Mouse (Mus musculus): ENCODE data around the gene Adgb. TPM values are rescaled to one million over a fixed set of nuclear protein-coding genes. Genes with fewer than 3 reads are reported as not detected.

The Adgb gene
- polyA plus RNA-seq, 1 experiment from 2014 or later = 0.04 TPM

DNA sequence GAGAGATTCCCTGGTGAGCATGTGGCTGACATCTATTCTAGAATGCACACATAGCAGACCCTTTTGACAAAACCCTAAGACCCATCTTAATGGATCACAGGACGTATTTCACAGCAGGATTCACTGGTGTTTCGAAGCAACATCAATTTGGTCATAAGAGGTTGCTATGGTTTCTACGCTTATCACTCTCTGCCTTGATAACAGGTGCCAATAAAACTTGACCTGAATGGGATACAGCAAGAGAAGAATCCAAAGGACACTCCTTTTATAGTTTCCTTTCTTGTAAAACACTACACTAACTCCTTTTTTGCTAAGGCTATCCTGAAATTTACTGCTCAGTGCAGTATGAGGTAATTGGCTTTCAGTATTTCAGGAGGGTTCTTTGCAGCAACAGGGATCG, 163.1 kb downstream of the Adgb start:
- no peaks in the 10 kb centered on the region for H3K27me3 ChIP-seq (ENCODE audit: insufficient read depth, low read length)
- no peaks in the 10 kb centered on the region for H3K4me1 ChIP-seq (replicated peaks; ENCODE audit: insufficient read depth, low read length)
- DNase-seq (ENCODE audit: low spot score) = no peak
- no peak for ATAC-seq (replicated peaks; ENCODE audit: low FRiP score, low read depth)
- no peaks in the 10 kb centered on the region for H3K9me3 ChIP-seq (replicated peaks; ENCODE audit: low read length)
- no peak overlapping the region for H3K4me2 ChIP-seq (ENCODE audit: low read length)
- no peak overlapping the region for H3K9ac ChIP-seq (ENCODE audit: low read depth, low read length)
- H3K4me3 ChIP-seq (replicated peaks; ENCODE audit: low read depth, low read length) = no peak overlapping the region
- WGBS = 74% methylated on average over 4 of the region's 4 CpGs
- no peak overlapping the region for H3K27ac ChIP-seq
- H3K36me3 ChIP-seq (ENCODE audit: insufficient read depth, low read length) = no peaks in the 10 kb centered on the region
- no peak for TF ChIP-seq CTCF (IDR thresholded peaks at IDR 0.05; ENCODE audit: low read depth)

DNA sequence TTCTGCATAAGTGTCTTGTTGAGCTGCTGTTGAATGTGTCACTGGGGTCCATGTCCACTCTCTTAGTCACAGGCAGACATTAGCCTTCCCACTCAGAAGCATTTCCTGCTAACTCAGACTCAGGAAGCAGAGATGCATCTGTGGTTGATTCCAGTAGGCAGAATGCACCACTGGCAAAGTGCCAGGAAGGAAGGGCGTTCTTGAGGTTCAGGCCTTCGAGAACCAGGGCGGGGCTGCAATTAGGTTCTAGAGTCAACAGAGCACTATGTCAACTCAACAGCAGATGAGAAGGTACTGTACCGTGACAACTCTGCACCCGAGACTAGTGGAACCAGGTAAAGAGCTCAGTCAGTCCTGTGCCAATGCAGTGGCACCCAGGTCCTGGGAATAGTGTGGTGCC, 164.7 kb downstream of the Adgb start:
- H3K9ac ChIP-seq (ENCODE audit: low read depth, low read length) = no peak overlapping the region
- H3K9me3 ChIP-seq (replicated peaks; ENCODE audit: low read length) = no peaks in the 10 kb centered on the region
- ATAC-seq (replicated peaks; ENCODE audit: low FRiP score, low read depth) (peak; percentile 36; the same call in 1 of the 2 replicates), DNase-seq (ENCODE audit: low spot score) (no peak)
- H3K4me1 ChIP-seq (replicated peaks; ENCODE audit: insufficient read depth, low read length) = no peaks in the 10 kb centered on the region
- no peaks in the 10 kb centered on the region for H3K27me3 ChIP-seq (ENCODE audit: insufficient read depth, low read length)
- 73% methylated on average over 5 of the region's 5 CpGs for WGBS
- H3K36me3 ChIP-seq (ENCODE audit: insufficient read depth, low read length) = no peaks in the 10 kb centered on the region
- H3K27ac ChIP-seq = no peak overlapping the region
- no peak overlapping the region for H3K4me2 ChIP-seq (ENCODE audit: low read length)
- no peak for TF ChIP-seq CTCF (IDR thresholded peaks at IDR 0.05; ENCODE audit: low read depth)
- H3K4me3 ChIP-seq (replicated peaks; ENCODE audit: low read depth, low read length) = no peak overlapping the region

DNA sequence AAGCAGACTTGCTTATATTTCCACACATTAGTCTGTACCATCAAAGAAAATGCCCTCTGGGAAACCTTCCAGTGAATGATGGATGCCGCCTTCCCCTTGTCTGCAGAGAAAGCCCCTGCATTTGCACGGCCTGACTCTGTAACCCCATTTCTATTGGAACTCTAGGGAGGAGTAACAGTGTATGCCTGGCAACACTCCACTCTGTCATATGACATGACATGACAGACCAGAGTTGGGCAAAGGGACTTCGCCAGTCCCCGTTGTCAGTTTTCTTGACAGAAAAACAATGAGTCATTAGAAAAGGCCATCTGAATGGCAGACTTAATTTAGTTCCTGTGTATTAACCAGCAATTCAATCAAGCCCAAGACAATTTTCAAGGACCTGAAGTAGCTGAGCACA, 167.8 kb downstream of the Adgb start:
- WGBS = 82% methylated on average over 4 of the region's 4 CpGs

DNA sequence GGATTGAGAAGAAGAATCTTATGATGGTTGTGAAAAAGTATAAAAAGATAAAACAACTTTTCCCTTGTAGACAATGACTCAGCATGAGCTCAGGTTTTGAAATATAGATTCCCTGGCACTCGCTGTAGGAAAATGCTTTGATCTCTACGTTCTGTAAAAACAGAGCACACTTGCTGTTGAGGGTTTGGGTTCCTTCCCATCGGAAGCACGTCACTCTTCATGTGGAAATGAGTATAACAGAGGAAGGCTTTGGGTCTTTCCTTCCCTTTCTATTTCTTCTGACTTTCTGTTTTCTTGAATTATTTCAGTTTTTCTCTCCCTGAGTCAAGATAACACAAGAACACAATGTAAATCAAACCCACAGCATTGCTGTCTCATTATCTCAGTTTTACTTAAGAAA, 170.4 kb downstream of the Adgb start:
- peak; percentile 39 for DNase-seq (ENCODE audit: low spot score)

More for the DNA sequence above, 167.8 kb downstream of the Adgb start:
- H3K27ac ChIP-seq = no peak overlapping the region
- no peak overlapping the region for H3K9ac ChIP-seq (ENCODE audit: low read depth, low read length)
- TF ChIP-seq CTCF (IDR thresholded peaks at IDR 0.05; ENCODE audit: low read depth) = no peak
- DNase-seq (ENCODE audit: low spot score) (no peak), ATAC-seq (replicated peaks; ENCODE audit: low FRiP score, low read depth) (no peak)
- H3K4me1 ChIP-seq (replicated peaks; ENCODE audit: insufficient read depth, low read length) = no peaks in the 10 kb centered on the region
- no peaks in the 10 kb centered on the region for H3K9me3 ChIP-seq (replicated peaks; ENCODE audit: low read length)
- H3K36me3 ChIP-seq (ENCODE audit: insufficient read depth, low read length) = no peaks in the 10 kb centered on the region
- no peak overlapping the region for H3K4me3 ChIP-seq (replicated peaks; ENCODE audit: low read depth, low read length)
- no peaks in the 10 kb centered on the region for H3K27me3 ChIP-seq (ENCODE audit: insufficient read depth, low read length)
- no peak overlapping the region for H3K4me2 ChIP-seq (ENCODE audit: low read length)

DNA sequence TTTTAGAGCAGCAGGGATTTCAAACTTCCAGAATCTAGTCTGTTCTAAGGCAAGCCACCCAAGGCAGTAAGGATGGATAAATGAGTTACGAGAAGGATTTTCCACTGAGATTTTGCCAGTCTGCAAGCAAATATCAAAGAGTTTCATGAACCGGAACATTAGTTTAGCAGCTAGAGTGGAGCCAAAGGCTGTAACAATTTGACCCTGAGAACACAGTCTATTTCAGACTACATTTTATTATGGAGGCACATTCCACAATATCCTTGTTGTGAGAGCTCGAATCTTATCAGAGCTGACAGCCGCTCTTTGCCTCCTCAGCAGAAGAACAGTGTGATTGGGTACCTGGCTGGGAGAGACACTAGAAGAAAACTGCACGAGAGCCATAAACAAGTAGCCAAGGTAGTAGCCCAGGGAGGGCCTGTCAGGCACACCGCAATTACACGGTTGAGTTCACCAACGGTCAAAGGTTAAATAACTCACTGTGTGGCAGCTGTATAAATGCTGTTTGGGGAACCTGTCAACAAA, 171.1 kb downstream of the Adgb start:
- peak; percentile 91 for ATAC-seq (replicated peaks; ENCODE audit: low FRiP score, low read depth)
- H3K36me3 ChIP-seq (ENCODE audit: insufficient read depth, low read length) = no peaks in the 10 kb centered on the region
- no peaks in the 10 kb centered on the region for H3K4me1 ChIP-seq (replicated peaks; ENCODE audit: insufficient read depth, low read length)
- 12% methylated on average over 8 of the region's 8 CpGs for WGBS
- H3K4me2 ChIP-seq (ENCODE audit: low read length) = no peak overlapping the region
- H3K27ac ChIP-seq = no peak overlapping the region
- no peak overlapping the region for H3K9ac ChIP-seq (ENCODE audit: low read depth, low read length)
- DNase-seq (ENCODE audit: low spot score) = peak; percentile 69
- H3K4me3 ChIP-seq (replicated peaks; ENCODE audit: low read depth, low read length) = no peak overlapping the region
- H3K9me3 ChIP-seq (replicated peaks; ENCODE audit: low read length) = no peaks in the 10 kb centered on the region
- no peak for TF ChIP-seq CTCF (IDR thresholded peaks at IDR 0.05; ENCODE audit: low read depth)
- no peaks in the 10 kb centered on the region for H3K27me3 ChIP-seq (ENCODE audit: insufficient read depth, low read length)

More for the DNA sequence above, 170.4 kb downstream of the Adgb start:
- Histone ChIP-seq H3K4me1 (replicated peaks; ENCODE audit: insufficient read depth, low read length) (no peaks in the 10 kb centered on the region), H3K36me3 (ENCODE audit: insufficient read depth, low read length) (no peaks in the 10 kb centered on the region), H3K27me3 (ENCODE audit: insufficient read depth, low read length) (no peaks in the 10 kb centered on the region), H3K9ac (ENCODE audit: low read depth, low read length) (no peak overlapping the region), H3K27ac (no peak overlapping the region), H3K4me2 (ENCODE audit: low read length) (no peak overlapping the region), H3K4me3 (replicated peaks; ENCODE audit: low read depth, low read length) (no peak overlapping the region), H3K9me3 (replicated peaks; ENCODE audit: low read length) (no peaks in the 10 kb centered on the region)
- 1% methylated on average over 4 of the region's 4 CpGs for WGBS
- ATAC-seq (replicated peaks; ENCODE audit: low FRiP score, low read depth) = no peak
- no peak for TF ChIP-seq CTCF (IDR thresholded peaks at IDR 0.05; ENCODE audit: low read depth)

DNA sequence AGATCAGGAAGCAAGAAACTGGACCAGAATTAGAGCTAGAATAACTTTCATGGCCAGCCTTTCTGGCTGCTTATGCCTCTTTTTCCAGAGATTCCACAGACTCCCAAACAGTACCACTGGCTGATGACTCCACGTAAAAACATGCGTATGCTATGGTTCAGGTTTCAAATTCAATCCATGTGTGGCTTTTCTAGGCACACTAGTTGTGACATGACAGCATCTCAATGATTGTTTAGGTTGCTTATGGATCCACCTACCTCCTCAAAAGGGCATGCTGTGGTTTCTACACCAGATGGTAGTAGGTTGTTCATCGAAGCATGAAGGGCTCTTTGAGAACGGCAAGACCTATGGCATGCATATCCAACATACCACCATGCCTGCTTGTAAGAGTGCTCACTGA, 172.1 kb downstream of the Adgb start:
- Histone ChIP-seq H3K4me3 (replicated peaks; ENCODE audit: low read depth, low read length) (no peak overlapping the region), H3K36me3 (ENCODE audit: insufficient read depth, low read length) (no peaks in the 10 kb centered on the region), H3K27me3 (ENCODE audit: insufficient read depth, low read length) (no peaks in the 10 kb centered on the region), H3K4me1 (replicated peaks; ENCODE audit: insufficient read depth, low read length) (no peaks in the 10 kb centered on the region), H3K9ac (ENCODE audit: low read depth, low read length) (no peak overlapping the region), H3K4me2 (ENCODE audit: low read length) (no peak overlapping the region), H3K9me3 (replicated peaks; ENCODE audit: low read length) (no peaks in the 10 kb centered on the region), H3K27ac (no peak overlapping the region)
- ATAC-seq (replicated peaks; ENCODE audit: low FRiP score, low read depth) = no peak
- TF ChIP-seq CTCF (IDR thresholded peaks at IDR 0.05; ENCODE audit: low read depth) = no peak
- DNase-seq (ENCODE audit: low spot score) = no peak
- WGBS = 83% methylated on average over 4 of the region's 4 CpGs
